Mouse (Mus musculus): Measurements from ENCODE around the gene 1520401A03Rik. TPM values are rescaled to one million over a fixed set of nuclear protein-coding genes. Genes with fewer than 3 reads are reported as not detected.

1520401A03Rik gene
- polyA plus RNA-seq, 1 experiment from 2014 or later, result 0.06 TPM

DNA sequence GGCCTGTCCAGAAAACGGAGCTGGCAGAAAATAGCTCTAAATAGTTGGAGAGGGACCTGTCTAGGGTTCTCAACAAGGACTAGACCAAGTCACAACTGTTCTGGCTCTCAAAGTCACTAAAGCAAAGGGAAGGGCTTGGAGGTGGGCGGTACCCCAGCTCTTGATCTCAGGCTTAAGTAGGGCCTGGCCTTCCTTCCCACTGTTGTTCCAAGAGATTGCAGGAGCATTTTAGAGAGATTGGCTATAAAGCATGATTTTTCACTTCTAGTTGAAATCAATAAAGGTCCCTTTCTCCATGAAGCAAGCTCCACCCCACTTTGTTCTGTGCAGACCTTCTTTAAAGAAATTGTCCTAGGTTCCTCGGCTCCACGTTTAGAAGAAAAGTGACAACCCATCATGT lies 2.9 kb upstream of the 1520401A03Rik start:
- H3K9me3 ChIP-seq, result no peaks in the 10 kb centered on the region
- peaks cover 10% of the 10 kb centered on the region for H3K4me1 ChIP-seq
- H3K9ac ChIP-seq, result peak overlapping the region; percentile 53
- H3K27me3 ChIP-seq (replicated peaks), result no peaks in the 10 kb centered on the region
- no peak for ATAC-seq (replicated peaks)
- H3K4me3 ChIP-seq, result peak overlapping the region; percentile 56
- H3K36me3 ChIP-seq (replicated peaks), result no peaks in the 10 kb centered on the region
- 66% methylated on average over 4 of the region's 4 CpGs for WGBS
- peak overlapping the region; percentile 69 for H3K4me2 ChIP-seq
- peak overlapping the region; percentile 71 for H3K27ac ChIP-seq

DNA sequence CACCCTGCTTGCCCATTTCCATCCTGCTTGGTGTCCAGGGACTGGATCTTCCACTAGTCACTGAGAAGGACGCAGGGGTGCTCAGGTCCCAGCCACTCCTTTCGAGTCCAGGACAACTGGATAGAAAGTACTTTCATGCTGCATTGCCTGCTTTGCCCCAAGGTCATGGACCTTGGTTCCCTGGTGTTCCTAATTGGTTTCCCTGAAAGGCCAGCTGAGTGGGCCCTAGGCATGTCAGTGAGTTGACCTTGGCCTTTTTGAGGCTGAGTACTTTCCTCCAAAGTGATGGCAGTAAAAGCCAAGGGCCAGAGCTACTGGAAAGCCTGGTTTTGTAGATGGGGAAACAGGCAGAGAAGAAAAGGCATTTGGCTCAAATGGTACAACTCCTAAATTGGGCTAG lies 697 bp downstream of the 1520401A03Rik start:
- ATAC-seq (replicated peaks), result no peak
- Histone ChIP-seq H3K27ac (no peak overlapping the region), H3K9me3 (no peaks in the 10 kb centered on the region), H3K4me2 (no peak overlapping the region), H3K36me3 (replicated peaks) (no peaks in the 10 kb centered on the region), H3K4me1 (peaks cover 7% of the 10 kb centered on the region), H3K27me3 (replicated peaks) (no peaks in the 10 kb centered on the region), H3K4me3 (no peak overlapping the region), H3K9ac (no peak overlapping the region)
- WGBS, result 85% methylated on average over 2 of the region's 2 CpGs

GRCm38 (mm10) chr17:23719455-23719854 lies 3.1 kb downstream of the 1520401A03Rik start:
- no peaks in the 10 kb centered on the region for H3K4me1 ChIP-seq
- 22% methylated on average over 1 of the region's 1 CpGs for WGBS
- ATAC-seq (replicated peaks), result no peak

GRCm38 (mm10) chr17:23717003-23717402 lies 5.6 kb downstream of the 1520401A03Rik start:
- no peaks in the 10 kb centered on the region for H3K36me3 ChIP-seq (replicated peaks)
- no peak overlapping the region for H3K9ac ChIP-seq
- H3K27ac ChIP-seq, result no peak overlapping the region
- no peak overlapping the region for H3K4me2 ChIP-seq
- no peaks in the 10 kb centered on the region for H3K27me3 ChIP-seq (replicated peaks)
- H3K4me3 ChIP-seq, result no peak overlapping the region
- no peak for ATAC-seq (replicated peaks)
- no peaks in the 10 kb centered on the region for H3K4me1 ChIP-seq
- no peaks in the 10 kb centered on the region for H3K9me3 ChIP-seq
- 50% methylated on average over 2 of the region's 2 CpGs for WGBS

More at GRCm38 (mm10) chr17:23719455-23719854, 3.1 kb downstream of the 1520401A03Rik start:
- Histone ChIP-seq H3K9me3 (no peaks in the 10 kb centered on the region), H3K27me3 (replicated peaks) (no peaks in the 10 kb centered on the region), H3K4me2 (no peak overlapping the region), H3K27ac (no peak overlapping the region), H3K9ac (no peak overlapping the region), H3K4me3 (no peak overlapping the region), H3K36me3 (replicated peaks) (no peaks in the 10 kb centered on the region)

DNA sequence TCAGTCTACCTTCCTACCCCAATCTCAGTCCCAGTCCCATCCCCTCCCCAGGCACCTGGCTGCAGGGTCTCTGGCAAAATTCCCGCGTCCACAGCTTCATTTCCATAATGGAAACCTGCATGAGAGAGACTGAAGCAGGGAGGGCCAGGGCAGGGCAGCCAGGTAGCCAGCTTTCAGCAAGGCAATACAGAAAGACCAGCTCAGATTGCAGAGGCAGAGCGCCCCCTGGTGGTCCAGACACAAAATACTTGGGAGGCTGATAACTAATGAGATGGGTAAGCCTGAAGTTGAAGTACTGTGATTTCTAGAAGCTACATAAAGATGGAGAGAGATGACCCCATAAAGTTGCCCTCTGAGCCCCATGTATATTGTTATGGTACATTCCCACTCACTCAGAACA lies 16.4 kb downstream of the 1520401A03Rik start:
- H3K36me3 ChIP-seq (replicated peaks), result no peaks in the 10 kb centered on the region
- ATAC-seq (replicated peaks), result peak; percentile 53
- H3K4me2 ChIP-seq, result no peak overlapping the region
- 0% methylated on average over 3 of the region's 3 CpGs for WGBS
- peaks cover 4% of the 10 kb centered on the region; the same call in 1 of the 2 replicates for H3K27me3 ChIP-seq (replicated peaks)
- no peak overlapping the region for H3K4me3 ChIP-seq
- H3K4me1 ChIP-seq, result no peaks in the 10 kb centered on the region
- H3K27ac ChIP-seq, result no peak overlapping the region
- H3K9me3 ChIP-seq, result no peaks in the 10 kb centered on the region
- H3K9ac ChIP-seq, result no peak overlapping the region

GRCm38 (mm10) chr17:23705525-23706104 lies 17.0 kb downstream of the 1520401A03Rik start:
- 81% methylated on average over 7 of the region's 7 CpGs for WGBS
- Histone ChIP-seq H3K4me2 (no peak overlapping the region), H3K27ac (no peak overlapping the region), H3K4me1 (no peaks in the 10 kb centered on the region), H3K27me3 (replicated peaks) (peaks cover 10% of the 10 kb centered on the region; the same call in 1 of the 2 replicates), H3K4me3 (no peak overlapping the region), H3K36me3 (replicated peaks) (no peaks in the 10 kb centered on the region), H3K9me3 (no peaks in the 10 kb centered on the region), H3K9ac (no peak overlapping the region)
- ATAC-seq (replicated peaks), result 0 out of 2 replicates have a peak, but pooled peaks have one; percentile 51

DNA sequence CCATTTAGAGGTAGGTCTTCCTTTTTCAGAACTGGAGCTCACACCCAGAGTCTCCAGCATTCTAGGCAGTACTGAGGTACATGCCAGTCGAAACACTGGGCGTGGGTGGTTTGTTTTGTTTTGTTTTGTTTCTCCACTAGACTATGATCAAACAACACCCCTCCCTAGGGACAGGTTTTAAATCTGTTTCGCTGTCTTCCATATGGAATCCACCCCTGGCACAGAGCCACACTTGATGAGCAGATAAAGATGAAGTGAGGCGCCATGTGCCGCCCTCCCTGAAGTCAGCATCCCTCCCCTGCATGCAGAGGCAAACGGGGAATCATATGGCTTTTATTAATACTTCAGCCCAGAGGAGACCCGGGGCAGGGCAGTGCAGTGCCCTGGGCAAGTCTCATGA lies 17.8 kb downstream of the 1520401A03Rik start:
- no peak overlapping the region for H3K4me2 ChIP-seq
- WGBS, result 51% methylated on average over 7 of the region's 7 CpGs
- H3K4me3 ChIP-seq, result no peak overlapping the region
- no peak overlapping the region for H3K27ac ChIP-seq
- no peak overlapping the region for H3K9ac ChIP-seq
- peaks cover 10% of the 10 kb centered on the region; the same call in 1 of the 2 replicates for H3K27me3 ChIP-seq (replicated peaks)
- H3K9me3 ChIP-seq, result no peaks in the 10 kb centered on the region
- H3K4me1 ChIP-seq, result 0 out of 2 replicates have a peak, but pooled peaks cover 3% of the 10 kb centered on the region
- ATAC-seq (replicated peaks), result no peak
- H3K36me3 ChIP-seq (replicated peaks), result no peaks in the 10 kb centered on the region

GRCm38 (mm10) chr17:23703301-23703700 lies 19.3 kb downstream of the 1520401A03Rik start:
- Histone ChIP-seq H3K36me3 (replicated peaks) (no peaks in the 10 kb centered on the region), H3K4me1 (peaks cover 9% of the 10 kb centered on the region; the same call in 1 of the 2 replicates), H3K4me2 (no peak overlapping the region), H3K4me3 (no peak overlapping the region), H3K27me3 (replicated peaks) (peaks cover 17% of the 10 kb centered on the region), H3K9me3 (no peaks in the 10 kb centered on the region), H3K9ac (no peak overlapping the region), H3K27ac (no peak overlapping the region)
- 81% methylated on average over 9 of the region's 9 CpGs for WGBS
- ATAC-seq (replicated peaks), result no peak

DNA sequence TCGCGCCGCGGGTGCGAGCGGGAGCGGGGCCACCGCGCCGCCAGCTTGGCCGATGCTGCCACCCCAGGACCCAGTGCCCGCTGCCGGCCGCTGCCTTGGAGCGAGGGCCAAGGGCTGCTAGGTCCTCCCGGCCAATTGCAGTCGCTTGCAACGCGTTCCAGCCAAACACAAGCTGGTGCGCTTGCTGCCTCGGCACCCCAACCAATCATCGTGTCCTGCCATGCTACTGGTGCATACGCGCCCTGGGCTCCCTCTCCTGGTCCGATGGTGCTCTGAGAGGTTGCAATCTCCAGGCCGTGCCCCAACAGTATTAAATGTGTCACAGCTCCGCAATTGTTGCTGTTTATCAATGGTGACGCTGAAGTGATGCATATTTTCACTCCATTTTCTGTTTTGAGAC lies 22.5 kb downstream of the 1520401A03Rik start:
- H3K9me3 ChIP-seq, result no peaks in the 10 kb centered on the region
- H3K27ac ChIP-seq, result peak overlapping the region; percentile 74
- peak overlapping the region; percentile 99 for H3K4me2 ChIP-seq
- no peaks in the 10 kb centered on the region for H3K36me3 ChIP-seq (replicated peaks)
- peak overlapping the region; percentile 90 for H3K4me3 ChIP-seq
- peak overlapping the region; percentile 69 for H3K9ac ChIP-seq
- ATAC-seq (replicated peaks), result peak; percentile 98
- H3K4me1 ChIP-seq, result peaks cover 9% of the 10 kb centered on the region; the same call in 1 of the 2 replicates
- H3K27me3 ChIP-seq (replicated peaks), result peaks cover 31% of the 10 kb centered on the region
- under 1% methylated on average over 28 of the region's 28 CpGs for WGBS

DNA sequence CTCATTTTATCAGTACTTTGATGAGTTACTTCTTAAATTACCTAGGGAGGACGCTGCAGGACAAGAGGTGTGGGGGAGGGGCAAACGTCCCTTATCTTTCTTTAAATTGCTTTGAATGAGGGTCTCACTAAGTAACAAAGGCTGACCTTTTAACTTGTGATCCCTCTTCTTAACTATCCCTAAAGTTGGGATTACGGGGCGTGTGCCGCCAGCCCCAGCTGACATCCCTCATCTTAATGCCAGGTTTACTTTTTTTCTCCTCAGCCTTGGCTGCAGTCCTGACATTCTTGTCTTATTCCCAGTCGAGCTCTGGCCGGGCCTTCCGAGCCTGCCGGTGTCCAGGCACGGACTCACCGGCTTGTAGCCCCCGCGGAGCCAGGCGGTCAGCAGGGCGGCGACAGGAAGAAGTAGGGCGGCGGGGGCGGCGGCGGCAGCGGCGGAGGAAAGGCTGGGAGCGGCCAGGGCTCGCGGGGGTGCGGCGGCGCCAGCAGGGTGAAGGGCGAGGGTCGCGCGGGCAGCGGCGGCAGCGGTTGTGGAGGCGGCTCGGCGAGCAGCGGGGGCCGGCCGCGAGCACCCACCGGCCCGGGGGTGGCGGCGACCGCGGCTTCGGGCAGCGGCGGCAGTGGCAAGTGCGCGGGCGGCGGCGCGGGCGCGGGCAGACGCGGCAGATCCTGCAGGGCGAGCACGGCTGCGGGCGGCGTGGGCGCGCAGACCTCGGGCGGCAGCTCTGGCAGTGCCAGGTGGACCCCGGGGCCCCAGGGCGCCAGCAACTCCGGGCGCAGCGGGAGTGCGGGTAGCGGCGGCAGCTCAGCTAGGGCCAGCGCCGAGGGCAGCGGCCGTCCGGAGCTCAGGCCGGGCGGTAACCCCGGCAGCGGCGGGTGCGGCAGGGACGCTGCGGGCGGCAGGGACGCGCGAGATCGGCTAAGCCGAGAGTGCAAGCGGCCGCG lies 23.2 kb downstream of the 1520401A03Rik start:
- peak; percentile 73 for ATAC-seq (replicated peaks)

GRCm38 (mm10) chr17:23695801-23696200 lies 26.8 kb downstream of the 1520401A03Rik start:
- 32% methylated on average over 3 of the region's 3 CpGs for WGBS
- H3K9me3 ChIP-seq, result no peaks in the 10 kb centered on the region
- no peak for ATAC-seq (replicated peaks)
- peaks cover 9% of the 10 kb centered on the region; the same call in 1 of the 2 replicates for H3K4me1 ChIP-seq
- no peak overlapping the region for H3K4me2 ChIP-seq
- H3K9ac ChIP-seq, result no peak overlapping the region
- no peak overlapping the region for H3K27ac ChIP-seq
- H3K27me3 ChIP-seq (replicated peaks), result peaks cover 23% of the 10 kb centered on the region
- H3K36me3 ChIP-seq (replicated peaks), result no peaks in the 10 kb centered on the region
- no peak overlapping the region for H3K4me3 ChIP-seq

More for the DNA sequence above, 23.2 kb downstream of the 1520401A03Rik start:
- Histone ChIP-seq H3K9ac (peak overlapping the region; percentile 69), H3K4me1 (peaks cover 9% of the 10 kb centered on the region; the same call in 1 of the 2 replicates), H3K9me3 (no peaks in the 10 kb centered on the region), H3K27me3 (replicated peaks) (peaks cover 31% of the 10 kb centered on the region), H3K4me2 (peak overlapping the region; percentile 99), H3K36me3 (replicated peaks) (no peaks in the 10 kb centered on the region), H3K4me3 (peak overlapping the region; percentile 90), H3K27ac (peak overlapping the region; percentile 74)
- WGBS, result under 1% methylated on average over 91 of the region's 101 CpGs

DNA sequence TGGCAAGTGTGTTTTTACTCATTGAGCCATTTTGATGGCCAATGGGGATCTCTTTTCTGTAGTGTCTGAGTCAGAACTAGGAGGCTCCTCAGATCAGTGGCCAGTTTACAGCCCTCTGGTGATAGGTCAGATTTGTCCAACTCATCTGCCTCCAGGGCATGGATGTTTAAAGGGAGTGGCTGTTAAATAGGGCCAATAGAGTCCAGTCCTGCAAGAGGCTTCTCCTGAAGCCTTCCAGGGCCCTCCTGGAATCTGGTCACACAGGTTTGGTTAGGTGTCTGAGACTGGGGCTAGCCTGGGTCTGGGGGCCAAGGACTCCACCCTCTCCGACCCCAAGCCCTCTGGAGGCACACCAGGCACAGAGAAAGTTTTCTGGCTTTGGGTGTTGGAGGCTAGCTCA lies 28.1 kb downstream of the 1520401A03Rik start:
- H3K4me1 ChIP-seq, result peaks cover 6% of the 10 kb centered on the region; the same call in 1 of the 2 replicates
- no peak overlapping the region for H3K4me2 ChIP-seq
- H3K9me3 ChIP-seq, result no peaks in the 10 kb centered on the region
- no peaks in the 10 kb centered on the region for H3K36me3 ChIP-seq (replicated peaks)
- H3K4me3 ChIP-seq, result no peak overlapping the region
- WGBS, result 64% methylated on average over 1 of the region's 1 CpGs
- no peak overlapping the region for H3K27ac ChIP-seq
- ATAC-seq (replicated peaks), result no peak
- no peak overlapping the region for H3K9ac ChIP-seq
- peaks cover 21% of the 10 kb centered on the region for H3K27me3 ChIP-seq (replicated peaks)
